Mouse (Mus musculus): Measurements from ENCODE around the gene Pemt.

The Pemt gene

GRCm38 (mm10) chr11:60046058-60046735, at the start of gene Pemt:
Gene Pemt (minus strand): TSS chr11:60046489.
- DNase-seq = peak; percentile 98

GRCm38 (mm10) chr11:60094909-60095810, 48.9 kb upstream of the Pemt start:
- peak; percentile 69 for DNase-seq

DNA sequence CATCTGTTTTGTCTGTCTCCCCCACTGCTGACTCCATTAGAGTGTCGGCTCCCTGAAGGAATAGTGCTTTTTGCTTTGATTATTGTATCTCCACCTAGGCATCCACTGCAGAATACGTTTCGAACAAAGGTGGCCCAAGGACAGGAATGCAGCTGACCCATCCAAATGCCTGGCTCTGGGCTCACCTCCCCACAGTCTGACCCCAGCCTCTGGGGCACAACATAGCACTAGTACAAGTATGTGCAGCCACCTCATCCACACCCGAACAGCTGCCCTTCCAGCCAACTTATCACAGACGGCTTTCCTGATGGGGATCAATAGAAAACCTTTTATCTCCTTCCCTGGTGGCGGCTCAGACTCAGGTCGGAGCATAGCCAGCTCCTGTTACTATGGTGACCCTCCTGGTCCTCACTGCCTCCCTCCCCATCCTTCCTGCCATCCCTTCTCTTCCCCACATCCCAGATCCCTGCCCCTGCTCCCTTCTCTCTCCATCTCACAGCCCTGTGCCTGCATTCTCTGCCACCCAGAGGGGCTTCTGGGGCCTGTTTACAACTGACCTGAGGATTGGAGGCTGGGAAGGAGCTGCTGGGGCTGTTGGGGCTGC, 47.8 kb upstream of the Pemt start:
- DNase-seq = no peak

GRCm38 (mm10) chr11:60093227-60093626, 46.9 kb upstream of the Pemt start:
- no peak for DNase-seq

GRCm38 (mm10) chr11:60091422-60091761, 45.1 kb upstream of the Pemt start:
- no peak for DNase-seq

DNA sequence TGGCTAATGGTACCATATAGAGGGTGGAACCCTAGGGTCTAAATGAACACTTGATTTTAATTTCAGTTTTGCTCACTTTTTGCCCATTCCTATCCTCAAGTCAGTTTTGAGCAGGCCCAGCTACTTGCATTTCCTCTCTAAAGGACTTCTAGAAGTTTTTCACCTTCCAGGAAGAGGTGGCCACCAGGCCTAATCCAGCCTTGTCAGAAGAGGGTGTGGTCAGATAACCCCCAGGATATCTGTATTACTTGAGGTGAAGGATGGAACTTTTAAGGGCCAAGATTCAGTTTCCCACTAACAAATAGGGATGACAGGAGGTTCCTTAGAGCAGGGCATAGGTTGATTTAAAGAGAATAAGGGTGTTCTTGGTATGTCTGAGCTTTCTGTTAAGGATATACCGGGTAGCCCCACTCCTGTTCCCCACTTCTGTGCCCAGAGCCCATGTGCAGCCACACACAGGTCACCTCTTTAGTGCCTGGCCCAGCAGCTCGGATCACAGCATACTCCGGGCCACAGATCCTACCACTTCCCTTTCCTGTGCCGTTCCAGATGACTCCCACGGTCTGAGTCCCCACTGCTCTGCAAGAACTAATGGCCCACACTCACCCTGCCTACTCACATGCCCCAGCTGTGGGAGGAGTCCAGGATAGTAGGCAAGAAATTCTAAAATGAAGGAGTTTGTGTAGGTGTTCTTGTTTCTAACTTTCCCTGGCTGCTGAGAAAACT, 44.6 kb upstream of the Pemt start:
- no peak for DNase-seq

DNA sequence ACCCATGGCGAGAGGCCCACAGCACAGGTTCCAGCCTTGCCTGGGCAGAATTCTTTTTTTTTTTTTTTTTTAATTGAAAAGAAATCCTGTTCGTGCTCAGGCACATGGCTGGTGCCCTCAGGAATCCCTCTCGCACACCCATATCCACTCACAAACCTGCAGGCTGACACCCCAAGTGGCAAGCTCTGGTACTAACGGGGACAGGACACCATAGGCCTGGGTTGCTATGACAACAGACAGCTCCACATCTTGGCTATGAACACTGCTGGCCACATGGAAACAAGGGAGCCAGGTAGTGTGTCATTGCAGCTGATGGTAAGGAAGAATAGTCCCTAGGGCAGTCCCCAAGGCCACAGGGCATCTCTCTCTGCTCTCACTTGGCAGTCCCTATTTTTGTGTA, 42.7 kb upstream of the Pemt start:
- DNase-seq = peak; percentile 70

DNA sequence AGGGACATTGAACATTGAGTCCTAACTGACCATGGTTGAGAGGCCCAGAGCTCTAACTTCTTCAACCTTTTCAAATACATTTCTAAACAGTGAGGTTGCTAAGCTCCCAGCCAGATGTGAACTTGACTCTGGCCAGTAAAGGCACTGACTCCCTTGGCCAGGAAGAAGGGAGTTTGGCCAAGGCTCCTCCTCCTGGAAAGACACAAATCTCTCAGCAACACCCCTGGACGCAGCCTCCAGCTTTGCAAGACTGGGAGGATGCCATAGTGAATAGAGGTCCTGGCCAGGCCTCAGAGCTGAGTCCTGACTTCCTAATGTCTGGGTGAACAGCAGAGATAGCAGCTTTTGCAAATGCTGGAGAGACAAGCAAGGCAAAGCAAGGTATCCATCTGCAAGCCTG, 40.4 kb upstream of the Pemt start:
- no peak for DNase-seq

DNA sequence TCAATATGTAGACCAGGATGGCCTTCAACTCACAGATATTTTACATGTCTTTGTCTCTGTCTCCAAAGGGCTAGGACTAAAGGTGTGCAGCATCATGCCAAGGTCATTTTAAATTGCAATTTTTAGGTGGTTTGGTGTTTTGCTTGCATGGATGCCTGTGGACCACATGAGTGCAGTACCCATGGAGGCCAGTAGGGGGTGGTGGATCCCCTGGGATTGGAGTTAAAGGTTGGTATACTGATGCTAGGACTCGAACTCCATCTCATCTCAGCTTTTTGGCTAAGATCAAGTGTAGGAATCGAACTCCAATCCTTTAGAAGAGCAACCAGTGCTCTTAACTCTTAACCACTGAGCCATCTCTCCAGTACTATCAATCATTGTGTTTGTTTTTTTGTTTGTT, 38.3 kb upstream of the Pemt start:
- peak; percentile 89 for DNase-seq

DNA sequence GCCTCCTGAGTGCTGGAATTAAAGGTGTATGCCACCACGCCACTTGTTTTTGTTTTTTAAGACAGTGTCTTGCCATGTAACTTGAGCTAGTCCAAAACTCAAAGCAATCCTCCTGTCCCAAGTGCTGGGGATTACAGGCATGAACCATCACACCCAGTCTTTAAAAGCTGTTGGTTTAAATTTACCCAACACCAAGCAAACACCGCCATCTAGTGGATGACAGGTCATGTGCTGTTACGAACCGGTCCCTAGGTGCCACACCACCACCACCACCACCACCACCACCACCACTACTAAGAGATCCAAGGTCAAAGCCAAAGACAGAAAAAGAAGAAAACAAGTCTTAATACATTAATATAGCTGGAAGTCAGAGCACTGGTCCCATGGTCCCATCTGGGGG, 30.5 kb upstream of the Pemt start:
- peak; percentile 84 for DNase-seq

GRCm38 (mm10) chr11:60076183-60076582, 29.9 kb upstream of the Pemt start:
- no peak for DNase-seq

GRCm38 (mm10) chr11:60073936-60074502, 27.7 kb upstream of the Pemt start:
- no peak for DNase-seq

DNA sequence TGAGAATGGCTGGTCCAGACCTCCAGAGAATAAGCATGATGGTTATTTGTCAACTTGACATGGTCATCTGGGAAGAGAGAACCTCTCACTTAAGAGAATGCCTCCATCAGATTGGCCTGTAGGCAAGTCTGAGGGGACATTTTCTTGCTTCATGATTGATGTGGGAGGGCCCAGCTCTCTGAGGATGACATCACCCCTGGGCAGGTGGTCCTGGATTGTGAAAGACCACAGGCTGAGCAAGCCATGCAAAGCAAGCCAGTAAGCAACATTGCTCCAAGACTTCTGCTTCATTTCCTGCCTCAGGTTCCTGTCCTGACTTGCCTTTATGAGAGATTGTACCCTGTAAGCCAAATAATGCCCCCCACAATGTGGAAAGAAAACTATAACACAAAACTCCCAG, 26.8 kb upstream of the Pemt start:
- DNase-seq = no peak

DNA sequence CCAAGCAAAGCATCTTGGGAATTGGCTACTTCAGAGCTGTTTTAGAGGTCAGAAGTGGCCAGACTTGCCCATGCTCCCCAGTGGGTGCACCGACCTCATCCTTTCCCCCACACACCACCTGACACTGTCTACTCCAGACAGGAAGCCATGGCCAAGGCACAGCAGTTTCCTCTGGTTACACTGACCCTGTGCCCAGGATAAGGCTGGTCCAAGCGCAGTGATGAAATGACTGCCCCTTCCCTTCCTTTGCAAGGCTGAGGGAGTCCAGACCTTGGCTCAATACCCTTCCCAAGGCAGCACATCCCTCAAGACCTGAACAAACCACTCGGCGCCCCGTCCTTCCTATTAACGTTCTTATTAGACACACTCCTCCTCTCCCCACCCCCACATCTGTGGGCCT, 24.9 kb upstream of the Pemt start:
- no peak for DNase-seq

DNA sequence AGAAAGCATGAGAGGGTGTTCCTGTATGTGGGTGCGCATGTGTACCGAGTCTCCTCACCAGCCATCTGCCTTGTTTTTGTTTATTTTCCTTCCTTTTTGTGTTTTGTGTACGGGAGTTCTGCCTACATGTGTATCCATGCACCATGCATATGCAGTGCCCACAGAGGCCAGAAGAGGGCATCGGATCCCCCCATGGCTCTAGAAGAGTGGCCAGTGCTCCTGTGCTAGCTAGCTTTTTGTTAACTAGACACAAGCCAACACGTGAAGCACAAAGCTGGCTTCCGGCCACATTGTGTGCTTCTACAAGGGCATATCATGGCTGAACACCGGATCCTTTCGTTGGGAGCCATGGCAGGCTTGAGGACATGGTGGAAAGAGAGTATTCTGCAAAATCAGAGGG, 24.3 kb upstream of the Pemt start:
- DNase-seq = peak; percentile 84

GRCm38 (mm10) chr11:60068631-60069030, 22.3 kb upstream of the Pemt start:
- no peak for DNase-seq

DNA sequence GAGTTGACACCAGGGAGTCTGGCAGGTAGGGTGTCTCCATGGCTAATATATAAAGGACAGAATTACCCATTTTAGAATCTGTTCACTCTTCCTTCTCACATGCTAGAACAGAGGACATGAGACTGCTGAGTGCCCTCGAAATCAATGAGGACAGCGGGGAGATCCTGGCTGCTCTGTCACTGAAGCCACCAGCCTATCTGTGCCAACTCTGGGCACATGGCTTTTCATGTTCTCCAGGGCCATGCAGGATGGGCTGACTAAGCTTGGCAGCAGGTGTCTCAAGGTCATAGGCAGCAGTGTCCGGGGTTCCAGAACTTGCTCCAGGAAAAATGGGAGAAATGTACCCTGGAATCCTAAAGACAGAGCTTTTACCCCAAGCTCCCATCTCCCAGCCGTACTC, 21.4 kb upstream of the Pemt start:
- DNase-seq = no peak

DNA sequence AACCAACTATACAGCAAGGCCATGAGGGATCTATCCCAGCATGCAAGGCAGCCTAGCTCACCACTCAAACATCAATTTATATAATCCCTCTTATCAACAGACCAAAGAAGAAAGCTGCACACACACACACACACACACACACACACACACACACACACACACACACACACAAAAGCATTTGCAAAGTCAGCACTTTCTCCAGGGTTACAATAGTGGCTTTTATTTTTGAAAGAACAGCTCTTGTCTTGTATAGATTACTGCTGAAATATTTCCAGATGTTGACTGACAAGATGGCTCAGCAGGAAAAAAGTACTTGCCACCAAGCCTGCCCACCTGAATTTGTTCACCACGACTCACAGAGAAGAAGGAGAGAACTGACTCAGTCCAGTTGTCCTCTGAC, 19.0 kb upstream of the Pemt start:
- no peak for DNase-seq

DNA sequence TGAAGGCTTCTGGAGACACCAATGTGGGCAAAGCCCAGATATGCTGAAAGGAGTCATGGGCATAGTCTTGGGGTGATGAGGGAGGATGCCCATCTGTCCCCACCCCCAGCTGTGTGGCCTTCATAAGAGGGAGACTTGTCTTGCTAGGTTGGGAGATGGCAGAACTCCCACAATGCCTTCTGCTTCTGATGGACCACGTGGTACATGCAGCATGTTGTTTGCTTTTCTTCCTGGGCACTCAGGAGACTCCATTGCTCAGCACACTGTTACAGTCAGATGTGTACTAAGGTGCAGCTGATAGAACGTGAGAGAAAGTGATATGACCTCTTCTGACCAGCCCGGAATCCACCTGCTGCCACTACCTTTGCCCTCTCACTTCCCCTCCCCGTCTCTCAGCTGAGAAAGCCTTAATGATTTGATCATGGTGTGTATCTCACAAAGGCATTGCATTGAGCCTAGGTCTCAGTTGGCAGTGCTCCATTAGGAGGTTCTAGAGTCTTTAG, 15.3 kb upstream of the Pemt start:
- DNase-seq = no peak

DNA sequence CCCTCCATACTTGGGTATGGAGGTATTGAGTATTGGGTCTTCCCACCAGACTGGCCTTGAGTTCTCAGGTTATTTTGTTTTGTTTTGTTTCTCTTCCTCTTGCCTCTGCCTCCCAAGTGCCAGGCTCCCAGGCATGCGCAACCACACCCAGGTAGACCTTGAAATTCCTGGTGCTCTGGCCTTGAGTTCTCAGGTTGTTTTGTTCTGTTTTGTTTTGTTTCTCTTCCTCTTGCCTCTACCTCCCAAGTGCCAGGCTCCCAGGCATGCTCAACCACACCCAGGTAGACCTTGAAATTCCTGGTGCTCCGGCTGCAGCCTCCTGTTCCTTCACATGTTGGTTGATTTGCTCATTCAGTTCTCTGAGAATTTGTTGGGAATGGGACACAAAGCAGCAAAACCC, 13.7 kb upstream of the Pemt start:
- DNase-seq = no peak

- DNase-seq = no peak
These were observed 12.2 kb upstream of the Pemt start for GRCm38 (mm10) chr11:60058441-60058840.

- no peak for DNase-seq
These were observed 11.7 kb upstream of the Pemt start for GRCm38 (mm10) chr11:60057987-60058386.

DNA sequence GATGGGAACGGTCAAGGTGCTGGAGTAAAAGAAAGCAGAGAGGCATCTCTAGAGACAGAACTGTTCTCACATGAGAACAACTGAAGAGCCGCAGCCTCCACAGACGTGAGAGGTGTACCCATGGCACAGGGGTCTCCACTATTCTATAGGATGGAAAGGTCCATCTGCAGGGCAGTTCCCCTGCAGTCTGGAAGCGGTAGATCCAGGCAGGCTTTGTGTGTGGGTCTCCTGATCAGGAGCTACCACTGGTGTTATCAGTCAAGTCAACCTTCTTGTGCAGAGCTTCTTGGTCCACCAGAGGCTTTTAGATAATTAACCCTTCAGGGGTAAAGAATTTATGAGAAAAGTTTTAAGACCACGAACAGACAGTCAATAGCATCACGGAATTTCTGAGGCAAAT, 10.2 kb upstream of the Pemt start:
- DNase-seq = no peak
